Mouse (Mus musculus): ENCODE data around the gene Hoxd4. TPM values are rescaled to one million over a fixed set of nuclear protein-coding genes. Genes with fewer than 3 reads are reported as not detected.

Gene Hoxd4
- polyA plus RNA-seq, 1 experiment from 2014 or later = 4.4 TPM

GRCm38 (mm10) chr2:74750731-74751250 lies 39.1 kb downstream of the Hoxd4 start:
- WGBS = 69% methylated on average over 5 of the region's 5 CpGs
- Histone ChIP-seq H3K36me3 (ENCODE audit: insufficient read depth, low read length) (no peaks in the 10 kb centered on the region), H3K9me3 (replicated peaks; ENCODE audit: low read length) (no peaks in the 10 kb centered on the region), H3K27ac (no peak overlapping the region), H3K4me1 (replicated peaks; ENCODE audit: insufficient read depth, low read length) (peaks cover 17% of the 10 kb centered on the region; the same call in 1 of the 2 replicates), H3K4me2 (ENCODE audit: low read length) (0 out of 2 replicates have a peak overlapping the region, but pooled peaks have one; percentile 76), H3K9ac (ENCODE audit: low read depth, low read length) (no peak overlapping the region), H3K27me3 (ENCODE audit: insufficient read depth, low read length) (no peaks in the 10 kb centered on the region), H3K4me3 (replicated peaks; ENCODE audit: low read depth, low read length) (no peak overlapping the region)
- TF ChIP-seq CTCF (IDR thresholded peaks at IDR 0.05; ENCODE audit: low read depth) = no peak
- DNase-seq (ENCODE audit: low spot score) (no peak), ATAC-seq (replicated peaks; ENCODE audit: low FRiP score, low read depth) (no peak)

GRCm38 (mm10) chr2:74751861-74752260 lies 40.1 kb downstream of the Hoxd4 start:
- Histone ChIP-seq H3K27me3 (ENCODE audit: insufficient read depth, low read length) (no peaks in the 10 kb centered on the region), H3K9ac (ENCODE audit: low read depth, low read length) (no peak overlapping the region), H3K4me1 (replicated peaks; ENCODE audit: insufficient read depth, low read length) (peaks cover 13% of the 10 kb centered on the region; the same call in 1 of the 2 replicates), H3K9me3 (replicated peaks; ENCODE audit: low read length) (no peaks in the 10 kb centered on the region), H3K27ac (no peak overlapping the region), H3K36me3 (ENCODE audit: insufficient read depth, low read length) (no peaks in the 10 kb centered on the region), H3K4me3 (replicated peaks; ENCODE audit: low read depth, low read length) (no peak overlapping the region), H3K4me2 (ENCODE audit: low read length) (no peak overlapping the region)
- DNase-seq (ENCODE audit: low spot score) (no peak), ATAC-seq (replicated peaks; ENCODE audit: low FRiP score, low read depth) (no peak)
- TF ChIP-seq CTCF (IDR thresholded peaks at IDR 0.05; ENCODE audit: low read depth) = no peak
- 97% methylated on average over 1 of the region's 1 CpGs for WGBS

- no peak for TF ChIP-seq CTCF (IDR thresholded peaks at IDR 0.05; ENCODE audit: low read depth)
- no peak for DNase-seq (ENCODE audit: low spot score)
- H3K27ac ChIP-seq = peak overlapping the region; percentile 26; the same call in 1 of the 2 replicates
- 6% methylated on average over 45 of the region's 45 CpGs for WGBS
- H3K36me3 ChIP-seq (ENCODE audit: insufficient read depth, low read length) = no peaks in the 10 kb centered on the region
- peak overlapping the region; percentile 39 for H3K4me3 ChIP-seq (replicated peaks; ENCODE audit: low read depth, low read length)
- peaks cover 12% of the 10 kb centered on the region; the same call in 1 of the 2 replicates for H3K4me1 ChIP-seq (replicated peaks; ENCODE audit: insufficient read depth, low read length)
- H3K9me3 ChIP-seq (replicated peaks; ENCODE audit: low read length) = no peaks in the 10 kb centered on the region
- peak overlapping the region; percentile 78 for H3K4me2 ChIP-seq (ENCODE audit: low read length)
- peak overlapping the region; percentile 43 for H3K9ac ChIP-seq (ENCODE audit: low read depth, low read length)
- H3K27me3 ChIP-seq (ENCODE audit: insufficient read depth, low read length) = no peaks in the 10 kb centered on the region
- ATAC-seq (replicated peaks; ENCODE audit: low FRiP score, low read depth) = peak; percentile 19; the same call in 1 of the 2 replicates
These were observed 40.9 kb downstream of the Hoxd4 start for GRCm38 (mm10) chr2:74752431-74753174.

- Histone ChIP-seq H3K9me3 (replicated peaks; ENCODE audit: low read length) (no peaks in the 10 kb centered on the region), H3K4me3 (replicated peaks; ENCODE audit: low read depth, low read length) (peak overlapping the region; percentile 39), H3K4me1 (replicated peaks; ENCODE audit: insufficient read depth, low read length) (peaks cover 12% of the 10 kb centered on the region; the same call in 1 of the 2 replicates), H3K27me3 (ENCODE audit: insufficient read depth, low read length) (no peaks in the 10 kb centered on the region), H3K36me3 (ENCODE audit: insufficient read depth, low read length) (no peaks in the 10 kb centered on the region), H3K27ac (peak overlapping the region; percentile 26; the same call in 1 of the 2 replicates), H3K9ac (ENCODE audit: low read depth, low read length) (peak overlapping the region; percentile 43), H3K4me2 (ENCODE audit: low read length) (peak overlapping the region; percentile 78)
- DNase-seq (ENCODE audit: low spot score) (no peak), ATAC-seq (replicated peaks; ENCODE audit: low FRiP score, low read depth) (peak; percentile 12; the same call in 1 of the 2 replicates)
- TF ChIP-seq CTCF (IDR thresholded peaks at IDR 0.05; ENCODE audit: low read depth) = no peak
- WGBS = 3% methylated on average over 25 of the region's 25 CpGs
These were observed 41.4 kb downstream of the Hoxd4 start for GRCm38 (mm10) chr2:74753175-74753523.

GRCm38 (mm10) chr2:74753711-74754110 lies 42.0 kb downstream of the Hoxd4 start:
- WGBS = 41% methylated on average over 5 of the region's 5 CpGs
- no peak overlapping the region for H3K27ac ChIP-seq
- H3K4me2 ChIP-seq (ENCODE audit: low read length) = no peak overlapping the region

GRCm38 (mm10) chr2:74760146-74760545 lies 48.4 kb downstream of the Hoxd4 start:
- TF ChIP-seq CTCF (IDR thresholded peaks at IDR 0.05; ENCODE audit: low read depth) = no peak
- H3K4me2 ChIP-seq (ENCODE audit: low read length) = no peak overlapping the region
- H3K27me3 ChIP-seq (ENCODE audit: insufficient read depth, low read length) = peaks cover 23% of the 10 kb centered on the region
- H3K9ac ChIP-seq (ENCODE audit: low read depth, low read length) = no peak overlapping the region
- H3K36me3 ChIP-seq (ENCODE audit: insufficient read depth, low read length) = no peaks in the 10 kb centered on the region
- no peak overlapping the region for H3K4me3 ChIP-seq (replicated peaks; ENCODE audit: low read depth, low read length)
- 33% methylated on average over 1 of the region's 1 CpGs for WGBS
- no peaks in the 10 kb centered on the region for H3K9me3 ChIP-seq (replicated peaks; ENCODE audit: low read length)
- no peak overlapping the region for H3K27ac ChIP-seq
- H3K4me1 ChIP-seq (replicated peaks; ENCODE audit: insufficient read depth, low read length) = peaks cover 14% of the 10 kb centered on the region
- ATAC-seq (replicated peaks; ENCODE audit: low FRiP score, low read depth) = no peak
- no peak for DNase-seq (ENCODE audit: low spot score)

More at GRCm38 (mm10) chr2:74753711-74754110, 42.0 kb downstream of the Hoxd4 start:
- Histone ChIP-seq H3K27me3 (ENCODE audit: insufficient read depth, low read length) (no peaks in the 10 kb centered on the region), H3K9ac (ENCODE audit: low read depth, low read length) (no peak overlapping the region), H3K4me3 (replicated peaks; ENCODE audit: low read depth, low read length) (no peak overlapping the region), H3K36me3 (ENCODE audit: insufficient read depth, low read length) (no peaks in the 10 kb centered on the region), H3K4me1 (replicated peaks; ENCODE audit: insufficient read depth, low read length) (peaks cover 12% of the 10 kb centered on the region; the same call in 1 of the 2 replicates), H3K9me3 (replicated peaks; ENCODE audit: low read length) (no peaks in the 10 kb centered on the region)
- no peak for TF ChIP-seq CTCF (IDR thresholded peaks at IDR 0.05; ENCODE audit: low read depth)
- ATAC-seq (replicated peaks; ENCODE audit: low FRiP score, low read depth) (no peak), DNase-seq (ENCODE audit: low spot score) (no peak)
